Mouse (Mus musculus) frontal cortex, postnatal 14 days (tissue): ENCODE data around the gene Slc35g2.

ENCODE experiments used
- DNase-seq, 2 experiments: peaks; one replicate each; pipeline ENCODE4 v3.0.0; 2022; ENCODE audit warnings: low spot score in 2 of 2

Gene Slc35g2

DNA sequence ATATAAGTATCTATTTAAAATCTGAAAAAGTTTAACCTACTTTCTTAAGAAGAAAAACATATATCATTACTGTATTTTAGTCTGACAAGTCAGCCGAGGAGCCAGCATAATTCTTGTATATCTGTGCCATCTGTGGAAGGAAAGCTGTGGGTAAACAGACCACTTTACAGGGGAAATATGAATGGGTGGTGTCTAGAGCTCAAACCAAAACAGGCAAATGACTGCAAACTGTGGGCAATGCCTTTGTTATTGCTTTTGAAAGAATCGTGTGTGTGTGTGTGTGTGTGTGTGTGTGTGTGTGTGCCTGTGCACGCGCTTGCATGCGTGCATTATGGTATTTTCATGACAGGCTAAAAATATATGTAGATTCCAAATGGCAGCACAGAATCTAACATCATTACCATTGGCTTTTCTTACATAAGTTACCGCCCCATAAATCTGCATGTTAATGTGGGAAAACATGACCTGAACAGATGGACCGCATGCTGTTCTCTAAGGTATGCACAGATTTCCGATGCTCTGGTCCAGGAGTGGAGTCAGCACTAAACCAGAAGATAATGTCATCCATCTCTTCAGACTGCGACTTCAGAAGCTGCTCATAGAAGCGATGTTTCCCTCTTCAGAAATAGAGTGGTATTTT lies 10.5 kb downstream of the Slc35g2 start:
- no peak for DNase-seq

DNA sequence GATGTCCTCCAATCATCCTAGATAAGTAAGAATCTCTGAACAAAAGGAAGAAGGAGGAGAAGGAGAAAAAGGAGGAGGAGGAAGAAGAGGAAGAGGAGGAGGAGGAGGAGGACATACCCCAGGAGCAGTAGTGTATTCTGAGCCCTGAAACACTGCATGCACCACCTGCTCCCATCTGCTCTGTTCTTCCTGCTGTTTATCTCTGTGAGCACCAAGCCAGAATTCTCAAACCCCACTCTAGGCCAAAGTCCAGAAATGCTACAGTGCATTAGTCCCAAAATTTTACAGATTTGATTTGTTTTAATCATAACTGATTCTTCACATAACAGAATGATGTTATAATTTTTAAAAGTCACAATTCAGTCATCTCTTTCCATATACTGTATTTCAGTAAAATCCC lies 11.9 kb downstream of the Slc35g2 start:
- no peak for DNase-seq

DNA sequence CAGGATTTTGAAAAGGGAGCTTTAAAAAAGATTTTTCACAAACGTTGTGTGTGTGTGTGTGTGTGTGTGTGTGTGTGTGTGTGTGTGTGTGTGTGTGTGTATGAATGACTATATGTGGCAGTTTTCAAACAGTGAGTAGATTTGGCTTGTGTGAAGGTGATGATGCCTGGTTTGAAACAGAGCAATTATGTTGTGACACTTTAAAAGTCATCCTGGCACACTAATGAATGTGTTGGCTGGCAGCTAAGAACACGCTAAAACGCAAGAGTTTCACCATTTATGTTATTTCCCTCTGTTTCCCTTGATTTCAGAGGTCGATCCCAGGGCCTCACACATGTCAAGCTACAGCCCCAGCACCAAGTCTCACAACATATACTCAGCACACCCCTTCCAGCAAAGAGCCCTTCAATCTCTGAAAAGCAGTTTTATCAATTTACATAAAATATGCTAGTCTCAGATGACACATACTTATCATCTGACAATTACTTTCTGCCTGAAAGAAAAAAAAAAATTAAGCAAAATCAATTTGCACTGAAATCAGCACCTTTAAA lies 12.8 kb downstream of the Slc35g2 start:
- no peak for DNase-seq

DNA sequence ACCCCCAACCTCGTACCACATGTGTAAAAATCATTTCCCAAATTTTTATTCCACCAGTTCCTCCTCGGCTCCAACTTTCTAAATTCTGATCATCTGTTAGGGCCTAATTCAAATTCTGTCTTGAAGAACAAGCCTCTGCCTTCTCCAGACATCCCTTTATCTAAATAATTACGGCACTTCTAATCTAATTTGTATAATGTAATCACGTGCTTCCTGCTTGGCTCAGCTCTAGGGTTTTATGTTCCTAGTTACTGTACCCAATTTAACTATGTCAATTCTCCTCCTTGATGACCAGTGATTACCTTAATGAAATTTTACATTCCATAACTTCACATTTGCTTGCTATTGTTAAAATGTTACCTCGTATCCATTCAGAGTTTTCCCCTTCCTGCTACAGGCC lies 15.2 kb downstream of the Slc35g2 start:
- no peak for DNase-seq

DNA sequence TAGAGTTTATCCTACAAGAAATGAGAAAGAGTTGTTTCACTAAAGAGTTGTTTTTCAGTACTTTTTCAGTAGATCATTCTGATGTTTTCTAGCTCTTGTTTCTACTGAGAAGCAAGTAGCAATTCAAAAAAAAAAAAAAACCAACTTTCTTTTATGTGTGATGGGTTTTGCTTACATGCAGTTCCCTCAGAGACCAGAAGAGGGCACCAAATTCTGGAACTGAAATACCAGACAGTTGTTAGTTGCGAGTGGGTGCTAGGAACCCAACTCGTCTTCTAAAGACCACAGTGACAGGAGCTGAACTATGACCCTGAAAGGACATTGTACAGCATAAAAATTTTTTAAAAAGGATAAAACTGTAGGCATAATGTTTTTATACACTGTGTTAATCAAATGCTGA lies 22.6 kb downstream of the Slc35g2 start:
- no peak for DNase-seq

DNA sequence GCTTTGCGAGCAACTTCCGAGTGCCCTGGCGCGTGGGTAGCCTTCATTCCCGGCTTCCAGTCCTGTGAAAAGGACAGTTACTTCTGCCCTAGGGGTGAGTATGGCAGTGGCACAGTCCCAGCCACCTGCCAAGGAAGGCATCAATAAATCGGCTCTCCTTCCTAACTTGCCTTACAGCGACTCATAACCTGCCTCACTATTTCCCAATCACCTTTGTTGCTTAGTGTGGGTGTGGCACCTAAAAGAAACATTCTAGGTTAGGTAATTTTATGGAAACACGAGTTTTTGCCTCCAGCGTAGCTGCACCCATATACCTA lies 24.3 kb downstream of the Slc35g2 start:
- DNase-seq = no peak

DNA sequence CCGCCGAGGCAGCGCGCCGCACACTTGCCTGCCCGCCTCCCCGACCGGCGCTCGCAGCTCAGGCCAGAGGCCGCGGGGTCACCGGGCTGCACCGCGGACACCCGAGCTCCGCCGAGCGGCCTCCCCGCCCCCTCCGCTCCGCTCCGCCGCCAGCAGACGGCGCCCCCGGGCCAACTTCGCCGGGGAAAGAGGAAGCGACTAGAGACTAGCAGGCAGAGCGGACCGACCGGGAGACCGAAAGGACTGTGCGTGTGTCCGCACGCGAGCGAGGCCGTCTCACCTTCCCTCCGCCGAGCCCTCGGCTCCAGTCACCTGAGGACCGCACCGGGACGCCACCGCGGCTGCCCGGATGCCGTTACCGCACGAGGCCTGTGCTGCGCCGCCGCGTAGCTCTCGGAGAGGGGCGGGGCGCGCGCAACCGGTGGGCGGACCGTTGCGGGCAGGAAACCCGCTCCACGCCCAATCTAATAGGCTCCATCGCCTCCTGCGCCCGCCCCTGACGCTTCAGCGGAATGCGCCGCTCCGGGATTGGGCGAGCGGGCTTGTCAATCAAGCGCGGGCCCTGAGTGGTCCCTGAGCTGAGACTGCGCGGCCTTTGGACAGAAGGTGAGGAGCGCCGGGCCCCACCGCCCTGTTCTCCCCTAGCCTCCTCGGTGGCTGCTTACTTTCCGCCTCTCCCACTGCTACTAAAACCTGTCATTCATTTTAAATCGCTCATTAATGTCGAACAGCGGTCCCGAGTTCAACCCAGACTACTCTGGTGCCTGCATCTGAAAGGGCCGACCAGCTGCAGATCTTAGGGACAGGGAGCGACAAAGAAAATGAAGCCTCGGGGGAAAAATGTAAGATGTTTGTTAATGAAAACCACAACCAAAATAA lies 24.9 kb downstream of the Slc35g2 start, which contains the start of gene Nck1:
Gene Nck1, minus strand, starts transcription at position 420 of the 879 bp plus-strand sequence.
- peak; percentile 98 to 99 for DNase-seq

DNA sequence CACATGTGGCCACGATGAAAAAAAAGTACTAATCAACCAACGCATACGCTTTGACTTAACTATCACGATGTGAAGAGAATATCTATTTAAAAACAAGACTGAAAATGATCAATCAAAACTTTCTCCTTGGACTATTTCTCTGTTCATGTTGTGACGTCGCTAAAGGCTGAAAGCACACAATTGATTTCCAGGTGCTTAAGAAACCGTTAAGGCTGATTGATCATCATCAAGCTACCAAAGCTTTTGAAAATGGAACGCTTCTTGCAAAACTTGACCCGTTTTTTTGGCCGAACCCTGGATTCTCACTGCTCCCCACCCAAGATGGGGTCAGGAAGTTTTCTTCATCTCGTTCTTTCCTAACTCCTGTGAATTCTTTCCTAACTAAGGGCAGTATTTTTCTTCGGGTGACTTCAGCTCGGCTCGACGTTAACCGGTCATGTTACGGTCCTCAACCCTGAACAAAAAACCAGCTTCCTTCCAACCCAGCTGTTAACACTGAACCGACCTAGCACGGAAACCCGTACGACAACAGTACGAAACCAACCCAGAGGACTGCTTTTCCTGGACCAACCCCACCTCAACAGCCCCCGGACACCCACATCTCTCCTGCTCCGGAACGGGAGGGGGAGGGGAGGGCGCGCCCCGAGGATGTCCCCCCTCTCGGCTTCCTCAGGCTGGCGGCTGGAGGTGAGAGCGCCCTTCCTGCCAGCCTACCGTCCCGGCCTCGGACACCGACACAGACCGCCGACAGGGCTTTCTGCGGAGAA lies 25.8 kb downstream of the Slc35g2 start:
- DNase-seq = no peak

DNA sequence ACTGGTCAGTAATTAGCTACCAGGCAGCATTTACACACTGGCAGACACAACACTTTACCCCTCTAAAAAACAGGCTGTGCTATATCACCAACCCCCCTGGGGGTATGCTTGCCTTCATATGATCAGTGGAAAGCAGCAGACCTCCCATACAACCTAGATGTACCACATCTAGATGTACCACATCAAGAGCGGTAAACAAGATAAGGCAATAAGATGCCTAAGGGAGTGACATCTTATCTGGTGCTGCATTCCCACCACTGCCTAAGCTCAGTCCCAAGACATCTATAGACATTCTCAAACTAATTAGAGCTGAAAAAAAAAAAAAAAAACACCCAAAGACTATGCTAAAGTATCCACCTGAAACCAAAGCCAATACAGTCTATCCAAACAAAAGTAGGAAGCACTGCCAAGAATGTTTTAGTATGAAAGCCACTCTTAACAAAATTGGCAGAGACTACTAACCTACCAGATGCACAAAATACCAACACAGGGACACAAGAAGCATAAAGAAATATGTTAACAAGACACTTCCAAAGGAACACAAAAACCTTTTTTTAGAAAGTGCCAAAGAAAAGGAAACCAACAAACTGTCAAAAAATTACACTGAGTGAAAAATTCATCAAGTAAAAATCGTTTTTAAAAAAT lies 35.1 kb downstream of the Slc35g2 start:
- DNase-seq = no peak

DNA sequence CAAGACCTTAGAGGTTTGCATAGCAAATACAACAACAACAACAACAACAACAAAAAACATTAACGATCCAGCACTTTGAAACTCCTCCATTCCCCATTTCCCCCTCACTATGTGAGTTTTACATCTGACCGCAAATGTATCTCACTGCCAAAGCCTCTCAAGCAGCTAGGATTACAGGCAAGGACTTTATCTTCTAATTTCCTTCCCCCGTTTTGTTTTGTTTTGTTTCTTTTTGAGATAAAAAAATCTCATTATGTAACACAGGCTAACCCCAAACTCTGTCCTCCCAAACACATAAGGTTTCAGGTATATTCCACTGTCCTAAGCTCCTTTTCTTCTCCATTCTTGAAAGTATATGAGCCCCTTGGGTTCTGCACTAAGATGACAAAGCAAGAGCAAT lies 36.2 kb downstream of the Slc35g2 start:
- no peak for DNase-seq

DNA sequence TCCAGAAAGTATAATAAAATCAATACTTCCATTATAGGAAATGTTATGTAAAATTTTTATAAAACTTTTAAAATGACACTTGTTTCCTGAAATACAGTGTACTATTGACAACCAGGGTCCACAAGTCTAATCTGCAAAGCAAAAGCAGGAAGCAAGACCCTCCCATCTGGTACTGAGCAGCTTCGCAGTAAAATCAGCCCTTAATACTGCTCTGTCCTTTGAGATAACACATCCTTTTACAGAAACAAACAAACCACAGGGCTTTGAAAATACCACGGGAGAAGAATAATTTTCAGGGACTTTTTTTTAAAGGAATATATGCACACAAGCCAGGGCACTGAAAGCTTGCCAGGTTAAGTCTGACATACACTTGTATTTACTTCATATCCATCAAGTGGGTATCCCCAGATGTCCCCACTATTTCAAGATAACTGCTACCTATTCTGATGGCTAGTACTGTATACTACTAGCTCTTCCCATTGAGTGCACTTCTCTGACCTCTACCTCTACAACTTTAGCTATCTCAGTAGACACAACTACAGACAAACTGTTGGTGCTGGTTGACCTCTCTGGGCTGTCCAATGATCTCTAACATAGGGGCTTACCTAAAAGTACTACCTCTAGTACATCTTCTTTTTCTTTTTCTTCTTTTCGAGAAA lies 37.9 kb downstream of the Slc35g2 start:
- no peak for DNase-seq

DNA sequence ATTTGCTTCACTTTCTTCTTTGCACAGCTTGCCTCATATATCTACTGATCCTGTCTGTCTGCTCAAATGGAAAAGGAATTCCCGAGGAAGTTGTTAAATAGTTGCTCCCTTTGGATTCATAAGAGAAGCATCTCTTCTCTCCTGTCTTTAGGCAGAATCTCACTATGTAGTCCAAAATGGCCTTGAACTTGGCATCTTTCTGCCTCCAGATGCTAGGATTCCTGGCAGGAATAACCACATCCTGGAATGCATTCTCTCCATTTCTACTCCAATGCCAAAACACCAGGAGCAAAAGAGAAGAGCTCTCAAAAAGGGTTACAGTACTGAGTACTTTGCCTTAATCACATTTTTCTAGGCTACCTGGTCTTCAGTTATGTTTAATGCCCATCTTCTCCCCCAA lies 39.6 kb downstream of the Slc35g2 start:
- DNase-seq = no peak

DNA sequence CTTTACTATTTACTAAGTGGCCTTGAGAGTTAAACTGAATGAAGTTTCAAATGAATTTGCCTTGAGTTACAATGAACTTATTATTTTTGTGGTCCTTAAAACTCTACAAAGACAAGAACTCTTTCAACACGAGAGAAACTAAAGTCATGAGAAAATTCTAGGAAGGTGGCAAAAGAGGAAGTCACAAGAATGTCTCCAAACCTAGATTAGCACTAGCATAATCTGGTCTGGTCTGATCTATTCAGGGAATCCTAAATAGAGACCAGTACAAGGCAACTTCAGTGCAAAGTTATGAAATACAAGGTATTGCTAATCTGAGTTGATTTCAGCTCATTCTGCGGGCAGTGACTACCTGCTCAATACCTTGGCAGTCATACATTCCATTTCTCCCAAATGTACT lies 45.7 kb downstream of the Slc35g2 start:
- no peak for DNase-seq

DNA sequence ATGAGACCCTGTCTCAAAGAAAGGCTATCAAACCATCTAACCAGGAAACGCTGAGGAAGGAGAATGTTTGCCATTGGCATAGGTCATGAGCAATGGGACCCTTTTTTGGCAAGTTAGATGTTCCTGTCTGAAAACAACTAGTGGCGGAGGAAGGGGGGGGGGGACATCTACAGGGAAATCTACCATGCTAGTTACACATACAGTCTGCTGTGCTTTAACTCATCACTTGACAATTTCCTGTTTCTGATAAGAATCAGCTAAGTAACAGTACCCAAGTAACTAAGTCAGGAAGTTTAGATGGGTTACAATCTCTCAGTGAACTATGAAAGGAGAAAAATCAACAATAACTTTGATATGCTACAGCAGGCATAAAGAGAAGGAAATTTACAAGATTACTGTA lies 48.9 kb downstream of the Slc35g2 start:
- no peak for DNase-seq

DNA sequence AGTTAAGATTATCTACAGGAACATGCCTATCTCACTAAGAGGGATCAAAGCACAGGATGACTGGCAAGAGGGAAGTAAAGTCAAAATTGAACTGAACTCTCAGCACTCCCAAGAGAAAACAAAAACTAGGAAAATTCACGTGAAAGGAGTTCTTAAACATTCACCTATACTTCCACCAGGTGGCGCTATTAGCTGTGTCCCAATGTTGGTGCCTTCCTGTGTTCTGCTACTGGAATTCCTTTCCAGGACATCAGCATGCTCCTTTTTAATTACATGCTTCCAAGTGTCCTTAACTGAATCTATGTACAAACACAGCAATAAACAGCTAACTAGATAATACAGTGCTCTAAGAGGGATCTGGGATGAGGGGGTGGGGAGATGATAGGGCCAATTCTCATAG lies 50.3 kb downstream of the Slc35g2 start:
- peak in 1 of 2 experiments; percentile 18 for DNase-seq

DNA sequence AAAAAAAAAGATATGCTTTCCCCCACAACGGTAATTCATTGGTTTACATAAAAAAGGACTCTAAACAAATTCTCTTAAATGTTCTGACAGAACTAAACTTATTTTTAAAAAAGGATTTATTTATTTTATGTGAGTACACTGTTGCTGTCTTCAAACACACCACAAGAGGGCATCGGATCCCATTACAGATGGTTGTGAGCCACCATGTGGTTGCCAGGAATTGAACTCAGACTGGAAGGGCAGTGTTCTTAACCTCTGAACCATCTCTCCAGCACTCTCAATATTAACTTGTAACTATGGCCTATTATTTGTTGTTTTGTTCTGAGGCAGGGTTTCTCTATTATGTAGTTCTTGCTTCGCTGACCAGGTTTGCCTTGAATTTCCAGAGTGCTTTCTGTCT lies 50.9 kb downstream of the Slc35g2 start:
- DNase-seq = no peak

DNA sequence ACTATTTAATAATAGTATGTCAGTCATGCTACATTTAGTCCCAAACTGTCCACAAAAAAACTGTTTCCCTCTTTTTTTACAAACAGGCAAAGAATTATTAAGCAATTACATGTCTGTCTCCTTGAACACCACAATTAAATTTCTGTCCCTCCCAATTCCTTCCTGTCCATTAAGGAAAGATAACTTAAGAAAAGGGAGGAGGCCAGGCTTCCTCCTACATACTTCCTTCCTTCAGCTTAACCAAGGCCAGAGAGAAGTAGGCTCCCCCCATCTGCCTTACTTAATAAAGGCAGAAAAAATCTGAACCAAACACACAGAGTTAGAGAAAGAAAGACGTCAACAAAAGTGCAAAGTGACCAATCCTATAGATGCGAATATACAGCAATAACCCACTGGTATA lies 63.3 kb downstream of the Slc35g2 start:
- DNase-seq = no peak

DNA sequence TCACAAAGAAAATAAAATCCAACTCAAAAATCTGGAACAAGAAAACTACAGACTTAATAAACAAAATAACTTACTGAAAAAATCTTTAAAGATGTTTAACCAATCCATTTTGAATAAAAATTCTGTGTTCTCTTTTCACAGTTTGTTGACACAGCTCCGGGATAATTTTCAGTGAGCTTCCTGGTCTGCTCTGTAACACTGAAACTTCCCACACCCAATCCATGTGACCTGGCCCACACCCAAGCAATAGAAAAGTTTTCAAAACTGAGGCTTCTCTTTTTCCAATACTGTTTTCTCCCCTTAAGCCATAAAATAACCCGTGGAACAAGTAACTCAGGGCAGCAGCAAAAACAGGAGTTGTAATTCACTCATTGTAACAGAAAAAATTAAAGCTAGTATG lies 64.2 kb downstream of the Slc35g2 start:
- DNase-seq = no peak

DNA sequence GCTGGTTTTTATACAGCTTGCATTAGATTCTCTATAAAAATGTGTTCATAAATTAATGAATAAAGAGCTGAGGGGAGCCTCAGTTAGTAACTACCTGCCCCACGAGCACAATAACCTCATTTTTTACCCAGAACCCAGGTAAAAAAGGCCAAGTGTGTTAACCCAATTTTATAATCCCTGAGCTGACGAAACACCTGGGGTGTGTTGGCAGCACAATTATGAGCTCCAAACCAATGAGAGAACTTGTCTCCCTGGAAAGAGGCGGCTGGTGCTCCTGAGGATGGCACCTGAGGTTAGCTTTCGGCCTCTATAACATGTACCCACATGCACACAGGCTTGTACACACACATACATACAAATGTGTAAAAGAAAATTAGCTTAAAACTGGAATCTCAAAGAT lies 65.4 kb downstream of the Slc35g2 start:
- DNase-seq = no peak
